In the genomic region with DNA sequence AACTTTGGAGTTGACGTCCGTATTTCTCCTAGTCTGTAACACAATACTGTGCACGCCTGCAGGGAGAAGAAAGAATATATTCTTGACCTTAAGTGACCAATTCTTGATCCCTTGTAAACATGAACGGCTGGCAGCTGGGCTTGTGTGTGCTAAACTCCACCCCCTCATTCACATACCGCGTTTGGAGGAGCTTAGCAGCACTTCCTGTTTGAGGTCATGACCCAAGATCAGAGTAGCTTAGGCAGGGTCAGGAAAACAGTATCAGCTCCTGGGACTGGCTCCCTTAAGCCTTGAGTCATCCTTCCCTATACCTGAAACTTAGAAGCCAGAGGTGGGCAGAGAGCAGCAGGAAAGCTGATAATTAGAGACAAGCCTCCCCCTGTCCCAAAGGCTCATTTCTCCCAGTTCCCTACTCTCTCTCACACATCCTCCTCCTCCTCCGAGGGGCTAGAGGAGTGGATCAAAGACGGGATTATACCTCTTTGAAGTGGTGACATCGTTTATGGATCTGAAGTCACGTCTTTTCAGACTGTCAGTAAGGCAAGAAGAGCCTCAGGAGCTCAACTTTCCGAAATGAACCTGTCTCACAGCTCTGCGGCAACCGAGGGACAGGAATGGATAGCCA, we compare ENCODE assay signal across 8 mouse cellular contexts.
DNase-seq lines count a peak whose midpoint lies in the region; ATAC-seq lines count a peak whose summit lies in the region.

No protein-coding gene starts in this region.

- peak overlapping the region; percentile 13; the same call in 1 of the 2 replicates for H3K4me2 ChIP-seq in forebrain, embryonic 12.5 days
- H3K4me2 ChIP-seq in forebrain, embryonic 14.5 days (ENCODE audit: low read length), result no peak overlapping the region
- peak overlapping the region; percentile 42 for H3K4me2 ChIP-seq in liver, embryonic 12.5 days

- H3K4me1 ChIP-seq in forebrain, embryonic 12.5 days, result peaks cover 17% of the 10 kb centered on the region
- H3K4me1 ChIP-seq in forebrain, embryonic 14.5 days (ENCODE audit: control insufficient read depth, insufficient read depth, low read length), result no peaks in the 10 kb centered on the region; the same call in 1 of the 2 replicates
- H3K4me1 ChIP-seq in liver, embryonic 12.5 days, result peaks cover 7% of the 10 kb centered on the region; the same call in 1 of the 2 replicates

- DNase-seq in forebrain, embryonic 14.5 days (ENCODE audit: low spot score), result no peak
- DNase-seq in embryo, embryonic 9.5 days (ENCODE audit: extremely low spot score), result peak; percentile 76
- DNase-seq in heart, postnatal 36 days, result peak; percentile 10 to 14
- DNase-seq in monocyte, adult 2 months (ENCODE audit: low read depth in 1 of 2, low spot score in 2 of 2), result peak; percentile 3 to 37
- DNase-seq in layer of hippocampus, adult 18-20 months (ENCODE audit: low spot score in 2 of 2), result no peak

- no peak overlapping the region for H3K27ac ChIP-seq in forebrain, embryonic 12.5 days
- H3K27ac ChIP-seq in forebrain, embryonic 14.5 days (ENCODE audit: low read depth, low read length), result no peak overlapping the region
- no peak overlapping the region for H3K27ac ChIP-seq in liver, embryonic 12.5 days

- no peaks in the 10 kb centered on the region for H3K36me3 ChIP-seq in forebrain, embryonic 12.5 days (replicated peaks)
- H3K36me3 ChIP-seq in forebrain, embryonic 14.5 days (ENCODE audit: control insufficient read depth, insufficient read depth, low read length), result no peaks in the 10 kb centered on the region
- H3K36me3 ChIP-seq in liver, embryonic 12.5 days, result no peaks in the 10 kb centered on the region

- H3K4me3 ChIP-seq in forebrain, embryonic 12.5 days (replicated peaks), result no peak overlapping the region
- no peak overlapping the region for H3K4me3 ChIP-seq in forebrain, embryonic 14.5 days (ENCODE audit: low read depth, low read length)
- H3K4me3 ChIP-seq in liver, embryonic 12.5 days, result no peak overlapping the region

- H3K9me3 ChIP-seq in forebrain, embryonic 12.5 days, result no peaks in the 10 kb centered on the region
- no peaks in the 10 kb centered on the region for H3K9me3 ChIP-seq in forebrain, embryonic 14.5 days (replicated peaks; ENCODE audit: control insufficient read depth, low read length)
- no peaks in the 10 kb centered on the region for H3K9me3 ChIP-seq in liver, embryonic 12.5 days (replicated peaks)

- 0 out of 2 replicates have a peak, but pooled peaks have one; percentile 23 for ATAC-seq in forebrain, embryonic 12.5 days (ENCODE audit: low FRiP score)
- ATAC-seq in forebrain, embryonic 14.5 days, result no peak
- peak; percentile 74 for ATAC-seq in liver, embryonic 12.5 days
- ATAC-seq in frontal cortex, adult (ENCODE audit: low TSS enrichment), result no peak

- no peak overlapping the region for H3K9ac ChIP-seq in forebrain, embryonic 12.5 days
- H3K9ac ChIP-seq in forebrain, embryonic 14.5 days (ENCODE audit: low read length), result no peak overlapping the region
- H3K9ac ChIP-seq in liver, embryonic 12.5 days, result no peak overlapping the region

- intact Hi-C loops in heart, postnatal 36 days (cut with DNase I), result no loop called here

- WGBS in forebrain, embryonic 12.5 days, result 10% methylated on average over 13 of the region's 13 CpGs
- WGBS in forebrain, embryonic 14.5 days, result 14% methylated on average over 13 of the region's 13 CpGs
- 26% methylated on average over 13 of the region's 13 CpGs for WGBS in liver, embryonic 12.5 days (ENCODE audit: insufficient replicate concordance)

- no peaks in the 10 kb centered on the region for H3K27me3 ChIP-seq in forebrain, embryonic 12.5 days
- no peaks in the 10 kb centered on the region for H3K27me3 ChIP-seq in forebrain, embryonic 14.5 days (replicated peaks; ENCODE audit: control insufficient read depth, insufficient read depth, low read length)
- no peaks in the 10 kb centered on the region for H3K27me3 ChIP-seq in liver, embryonic 12.5 days (replicated peaks)

Comparison
In these comparisons a context has a peak if more than half of its experiments do, and no peak if none do; other contexts are left out.
1. ATAC-seq: peak in forebrain, embryonic 12.5 days (single experiment) and liver, embryonic 12.5 days (single experiment); none in forebrain, embryonic 14.5 days (single experiment) and frontal cortex, adult (single experiment).
2. DNase-seq: peak in embryo, embryonic 9.5 days (single experiment), heart, postnatal 36 days (2 of 2) and monocyte, adult 2 months (2 of 2); none in forebrain, embryonic 14.5 days (single experiment) and layer of hippocampus, adult 18-20 months (0 of 2).